ENCODE assay signal across 9 mouse cellular contexts in the genomic region with DNA sequence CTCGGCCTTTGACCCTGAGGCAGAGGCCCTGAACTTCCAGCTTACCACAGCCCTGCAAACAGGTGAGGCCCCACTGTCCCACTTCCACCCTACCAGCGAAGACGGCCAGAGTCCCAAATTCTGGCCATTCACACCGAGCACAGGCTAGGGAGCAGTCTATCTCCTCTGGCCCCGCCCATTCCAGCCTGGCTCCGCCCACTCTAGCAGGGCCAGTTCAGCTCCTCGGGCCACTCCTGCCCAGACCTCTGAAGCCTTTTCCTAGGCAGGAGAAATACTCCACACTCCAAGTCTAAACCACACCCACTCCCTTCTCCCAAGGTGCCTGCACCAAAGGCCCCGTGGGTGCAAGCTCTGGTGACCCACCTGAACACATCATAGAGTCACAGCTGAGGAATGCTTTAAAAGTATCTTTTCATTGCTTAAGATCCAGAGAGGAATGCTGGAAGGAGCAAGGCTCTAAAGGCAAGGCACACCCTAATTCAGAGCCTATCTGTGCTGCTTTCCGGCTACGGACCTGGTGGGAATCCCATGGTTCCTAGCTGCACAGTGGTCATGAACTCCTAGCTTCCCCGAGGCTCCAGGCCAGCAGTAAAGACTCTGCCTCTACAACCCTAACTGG. TPM values are rescaled to one million over a fixed set of nuclear protein-coding genes. Genes with fewer than 3 reads are reported as not detected.
DNase-seq lines count a peak whose midpoint lies in the region; ATAC-seq lines count a peak whose summit lies in the region.
"Had no signal": no experiment of that assay in that cellular context is flagged by ENCODE, and none has a peak within 500 bp of the region (broad histone marks: within the 10 kb centered on the region; RNA-seq: fewer than 3 reads in every experiment).

No protein-coding gene starts in this region.

- peak overlapping the region; percentile 89 for H3K27ac ChIP-seq in lung, embryonic 16.5 days (ENCODE audit: low read length)

- 0 out of 2 replicates have a peak, but pooled peaks cover under 1% of the 10 kb centered on the region for H3K27me3 ChIP-seq in lung, embryonic 16.5 days (ENCODE audit: control insufficient read depth, insufficient read depth, low read depth, low read length)

- H3K4me2 ChIP-seq in lung, embryonic 16.5 days (ENCODE audit: low read depth, low read length): 0 out of 2 replicates have a peak overlapping the region, but pooled peaks have one; percentile 8

- no peaks in the 10 kb centered on the region for H3K36me3 ChIP-seq in lung, embryonic 16.5 days (ENCODE audit: control insufficient read depth, insufficient read depth, low read length)

- H3K9ac ChIP-seq in lung, embryonic 16.5 days (ENCODE audit: low read length): no peak overlapping the region

- peak; percentile 73 for ATAC-seq in lung, embryonic 16.5 days (ENCODE audit: low read depth)

- peaks cover 42% of the 10 kb centered on the region for H3K4me1 ChIP-seq in lung, embryonic 16.5 days (replicated peaks; ENCODE audit: control insufficient read depth, insufficient read depth, low read length)

- peak; percentile 57 for DNase-seq in adrenal gland, postnatal 10 days
- DNase-seq in adrenal gland, postnatal 14 days: no peak
- DNase-seq in Muller cell, postnatal 12 days (ENCODE audit: inconsistent ontology term): peak; percentile 61
- peak; percentile 68 for DNase-seq in kidney, adult 11 months
- DNase-seq in right cerebral cortex, postnatal 4 days: no peak
- DNase-seq in adrenal gland, postnatal 4 days (ENCODE audit: low spot score in 2 of 2): no peak
- no peak for DNase-seq in cerebellum, postnatal 14 days
- DNase-seq: cerebellum, adult 18-20 months had no signal

- 35% methylated on average over 11 of the region's 11 CpGs for WGBS in lung, embryonic 16.5 days

- no peaks in the 10 kb centered on the region for H3K9me3 ChIP-seq in lung, embryonic 16.5 days (ENCODE audit: control insufficient read depth, low read length)

- H3K4me3 ChIP-seq in lung, embryonic 16.5 days (ENCODE audit: low read length): no peak overlapping the region

RNA-seq across cellular contexts. Expression of a gene that starts 16.3 kb away (rescaled TPM):
- total RNA-seq in adrenal gland, postnatal 10 days (2021): 100 to 1,000 TPM in 1 of 2 experiments, 10 to 100 TPM in 1; 61.2 to 175 TPM
- total RNA-seq in adrenal gland, postnatal 14 days (2021): 46.9 and 410 TPM in 2 replicates
- polyA plus RNA-seq in lung, embryonic 16.5 days (2015; fragmentation: Nextera tagmentation; extraction: Ambion mirVana): 72.0 and 91.8 TPM in 2 replicates
- total RNA-seq in adrenal gland, postnatal 4 days (2021): 10 to 100 TPM; 53.1 to 95.2 TPM

Comparison
In these comparisons a context has a peak if more than half of its experiments do, and no peak if none do; other contexts are left out.
1. DNase-seq: peak in adrenal gland, postnatal 10 days (single experiment), Muller cell, postnatal 12 days (single experiment) and kidney, adult 11 months (single experiment); none in adrenal gland, postnatal 14 days (single experiment), right cerebral cortex, postnatal 4 days (single experiment), adrenal gland, postnatal 4 days (0 of 2) and cerebellum, postnatal 14 days (0 of 2).